Mouse (Mus musculus) neural tube, embryonic 11.5 days (tissue): ENCODE measurements at regions not wholly inside any gene's neighbourhood (a gene's known extent, or its start where the extent isn't known, plus 50 kb on each side); places are given as distances from the start of the nearest gene placed in this dataset.

ENCODE experiments used
- ATAC-seq: fragments of 200-750 bp; cut with Nextera tagmentation; 2 replicates; pipeline ENCODE4 v1.8.0; 2017; ENCODE audit warnings: moderate number of reproducible peaks, mild to moderate bottlenecking, moderate TSS enrichment, moderate library complexity; ENCODE audit not compliant: insufficient read depth, low FRiP score, low TSS enrichment
- DNase-seq: peaks from one replicate; pipeline ENCODE4 v3.0.0-alpha.2; 2015; ENCODE audit warnings: low spot score
- H3K27ac ChIP-seq: fragments of 300-500 bp; sonication (generic); 2 replicates; pipeline ENCODE4 v1.5.1; 2014; ENCODE audit warnings: low read depth, mild to moderate bottlenecking, low read length
- H3K27me3 ChIP-seq: fragments of 300-500 bp; sonication (generic); 2 replicates; pipeline ENCODE4 v1.6.1; 2014; ENCODE audit warnings: mild to moderate bottlenecking, low read length, mixed read lengths; ENCODE audit not compliant: control insufficient read depth, insufficient read depth
- H3K36me3 ChIP-seq: fragments of 300-500 bp; sonication (generic); 2 replicates; pipeline ENCODE4 v1.6.1; 2014; ENCODE audit warnings: mild to moderate bottlenecking, low read length, moderate library complexity, mixed read lengths; ENCODE audit not compliant: control insufficient read depth, insufficient read depth
- H3K4me1 ChIP-seq: fragments of 300-500 bp; sonication (generic); 2 replicates; pipeline ENCODE4 v1.6.1; 2014; ENCODE audit warnings: low read length, mixed read lengths; ENCODE audit not compliant: control insufficient read depth, insufficient read depth
- H3K4me2 ChIP-seq: fragments of 300-500 bp; sonication (generic); 2 replicates; pipeline ENCODE4 v1.6.1; 2014; ENCODE audit warnings: low read depth, mild to moderate bottlenecking, moderate library complexity
- H3K4me3 ChIP-seq: fragments of 300-500 bp; sonication (generic); 2 replicates; pipeline ENCODE4 v1.5.1; 2014; ENCODE audit warnings: low read depth, low read length
- H3K9ac ChIP-seq: fragments of 300-500 bp; sonication (generic); 2 replicates; pipeline ENCODE4 v1.6.1; 2014; ENCODE audit warnings: mild to moderate bottlenecking, low read length
- H3K9me3 ChIP-seq: fragments of 300-500 bp; sonication (generic); 2 replicates; pipeline ENCODE4 v1.6.1; 2016; ENCODE audit warnings: low read length; ENCODE audit not compliant: control insufficient read depth
- WGBS: fragments of 180-500 bp; shearing (Covaris S2); extraction: QIAGEN DNeasy Blood & Tissue Kit; methylation state at CpG from one replicate; pipeline ENCODE4 v1.1.7; 2014; 5-methylcytosine and 5-hydroxymethylcytosine counted together

- ATAC-seq (no peak), DNase-seq (no peak)
- Histone ChIP-seq H3K9ac (no peak overlapping the region), H3K4me2 (no peak overlapping the region), H3K36me3 (no peaks in the 10 kb centered on the region), H3K27ac (no peak overlapping the region), H3K4me1 (no peaks in the 10 kb centered on the region), H3K9me3 (no peaks in the 10 kb centered on the region), H3K27me3 (no peaks in the 10 kb centered on the region), H3K4me3 (no peak overlapping the region)
These were observed 1026.8 kb upstream of the Alcam start for GRCm38 (mm10) chr16:53480664-53481063.

GRCm38 (mm10) chr16:53439511-53439910 is 985.6 kb upstream of the Alcam start:
- no peaks in the 10 kb centered on the region for H3K36me3 ChIP-seq
- WGBS, result 85% methylated on average over 4 of the region's 4 CpGs

GRCm38 (mm10) chr16:53418416-53418815 is 964.5 kb upstream of the Alcam start:
- Histone ChIP-seq H3K27me3 (no peaks in the 10 kb centered on the region), H3K4me2 (no peak overlapping the region), H3K9me3 (no peaks in the 10 kb centered on the region), H3K36me3 (no peaks in the 10 kb centered on the region), H3K4me1 (no peaks in the 10 kb centered on the region), H3K4me3 (no peak overlapping the region), H3K27ac (no peak overlapping the region), H3K9ac (no peak overlapping the region)
- no peak for DNase-seq
- no peak for ATAC-seq
- WGBS, result 85% methylated on average over 2 of the region's 2 CpGs

More at GRCm38 (mm10) chr16:53439511-53439910, 985.6 kb upstream of the Alcam start:
- no peak overlapping the region for H3K27ac ChIP-seq
- no peak overlapping the region for H3K4me3 ChIP-seq
- ATAC-seq (no peak), DNase-seq (no peak)
- no peaks in the 10 kb centered on the region for H3K27me3 ChIP-seq
- H3K9ac ChIP-seq, result no peak overlapping the region
- H3K9me3 ChIP-seq, result no peaks in the 10 kb centered on the region
- H3K4me2 ChIP-seq, result no peak overlapping the region
- no peaks in the 10 kb centered on the region for H3K4me1 ChIP-seq

- H3K4me3 ChIP-seq, result no peak overlapping the region
- H3K9ac ChIP-seq, result no peak overlapping the region
- no peaks in the 10 kb centered on the region for H3K27me3 ChIP-seq
- ATAC-seq (no peak), DNase-seq (no peak)
- H3K4me1 ChIP-seq, result no peaks in the 10 kb centered on the region
- no peaks in the 10 kb centered on the region for H3K36me3 ChIP-seq
- H3K27ac ChIP-seq, result no peak overlapping the region
- 75% methylated on average over 4 of the region's 4 CpGs for WGBS
- H3K9me3 ChIP-seq, result no peaks in the 10 kb centered on the region
- H3K4me2 ChIP-seq, result no peak overlapping the region
These were observed 931.3 kb upstream of the Alcam start for GRCm38 (mm10) chr16:53385176-53385575.

GRCm38 (mm10) chr16:53342153-53342552 is 888.3 kb upstream of the Alcam start:
- Histone ChIP-seq H3K27ac (no peak overlapping the region), H3K4me3 (no peak overlapping the region), H3K9ac (no peak overlapping the region), H3K4me1 (no peaks in the 10 kb centered on the region), H3K36me3 (no peaks in the 10 kb centered on the region), H3K27me3 (no peaks in the 10 kb centered on the region), H3K4me2 (no peak overlapping the region), H3K9me3 (no peaks in the 10 kb centered on the region)
- ATAC-seq (no peak), DNase-seq (no peak)
- 90% methylated on average over 3 of the region's 3 CpGs for WGBS

- no peak overlapping the region for H3K4me2 ChIP-seq
- no peak overlapping the region for H3K9ac ChIP-seq
- DNase-seq (no peak), ATAC-seq (no peak)
- no peaks in the 10 kb centered on the region for H3K27me3 ChIP-seq
- H3K4me3 ChIP-seq, result no peak overlapping the region
- H3K36me3 ChIP-seq, result no peaks in the 10 kb centered on the region
- H3K4me1 ChIP-seq, result no peaks in the 10 kb centered on the region
- H3K27ac ChIP-seq, result no peak overlapping the region
- no peaks in the 10 kb centered on the region for H3K9me3 ChIP-seq
These were observed 872.5 kb upstream of the Alcam start for GRCm38 (mm10) chr16:53326353-53326752.

- H3K9me3 ChIP-seq, result no peaks in the 10 kb centered on the region
- no peak for DNase-seq
- H3K36me3 ChIP-seq, result no peaks in the 10 kb centered on the region
- no peak overlapping the region for H3K4me3 ChIP-seq
- H3K27me3 ChIP-seq, result no peaks in the 10 kb centered on the region
- no peaks in the 10 kb centered on the region for H3K4me1 ChIP-seq
- no peak overlapping the region for H3K9ac ChIP-seq
- no peak overlapping the region for H3K27ac ChIP-seq
- ATAC-seq, result no peak
- H3K4me2 ChIP-seq, result no peak overlapping the region
- WGBS, result 94% methylated on average over 1 of the region's 1 CpGs
These were observed 838.2 kb upstream of the Alcam start for GRCm38 (mm10) chr16:53292081-53292480.

GRCm38 (mm10) chr16:53282014-53282413 is 828.1 kb upstream of the Alcam start:
- no peak for DNase-seq
- WGBS, result 92% methylated on average over 2 of the region's 2 CpGs
- Histone ChIP-seq H3K27ac (no peak overlapping the region), H3K4me2 (no peak overlapping the region), H3K36me3 (no peaks in the 10 kb centered on the region), H3K4me1 (no peaks in the 10 kb centered on the region), H3K4me3 (no peak overlapping the region), H3K9me3 (no peaks in the 10 kb centered on the region), H3K9ac (no peak overlapping the region), H3K27me3 (no peaks in the 10 kb centered on the region)
- ATAC-seq, result no peak

- Histone ChIP-seq H3K9me3 (no peaks in the 10 kb centered on the region), H3K36me3 (no peaks in the 10 kb centered on the region), H3K27ac (no peak overlapping the region), H3K9ac (no peak overlapping the region), H3K4me3 (no peak overlapping the region), H3K27me3 (no peaks in the 10 kb centered on the region), H3K4me2 (no peak overlapping the region), H3K4me1 (no peaks in the 10 kb centered on the region)
- WGBS, result 31% methylated on average over 3 of the region's 3 CpGs
- DNase-seq (peak; percentile 73), ATAC-seq (no peak)
These were observed 812.2 kb upstream of the Alcam start for GRCm38 (mm10) chr16:53266116-53266515.
